Mouse (Mus musculus) kidney, postnatal 0 days (tissue): ENCODE data around the gene Ldb2. TPM values are rescaled to one million over a fixed set of nuclear protein-coding genes. Genes with fewer than 3 reads are reported as not detected.

ENCODE experiments used
- ATAC-seq: fragments of 200-750 bp; cut with Nextera tagmentation; replicated peaks from 2 replicates; pipeline ENCODE4 v1.8.0; 2017; ENCODE audit warnings: low read depth, moderate number of reproducible peaks, moderate TSS enrichment, moderate library complexity; ENCODE audit not compliant: low FRiP score
- DNase-seq: peaks from one replicate; pipeline ENCODE4 v3.0.0-alpha.2; 2016; ENCODE audit warnings: low spot score
- H3K27ac ChIP-seq: fragments of 300-500 bp; sonication (generic); 2 replicates; pipeline ENCODE4 v1.5.1; 2014; ENCODE audit warnings: mild to moderate bottlenecking
- H3K27me3 ChIP-seq: fragments of 300-500 bp; sonication (generic); 2 replicates; pipeline ENCODE4 v1.6.1; 2014; ENCODE audit warnings: low read length, mixed read lengths; ENCODE audit not compliant: insufficient read depth
- H3K36me3 ChIP-seq: fragments of 300-500 bp; sonication (generic); 2 replicates; pipeline ENCODE4 v1.6.1; 2014; ENCODE audit warnings: low read length, mixed read lengths; ENCODE audit not compliant: insufficient read depth
- H3K4me1 ChIP-seq: fragments of 300-500 bp; sonication (generic); replicated peaks from 2 replicates; pipeline ENCODE4 v1.6.1; 2014; ENCODE audit warnings: antibody characterized with exemption, low read length, mixed read lengths; ENCODE audit not compliant: insufficient read depth
- H3K4me2 ChIP-seq: fragments of 300-500 bp; sonication (generic); 2 replicates; pipeline ENCODE4 v1.6.1; 2014; ENCODE audit warnings: mild to moderate bottlenecking, low read length, moderate library complexity, mixed read lengths
- H3K4me3 ChIP-seq: fragments of 300-500 bp; sonication (generic); replicated peaks from 2 replicates; pipeline ENCODE4 v1.5.1; 2014; ENCODE audit warnings: low read depth, low read length
- H3K9ac ChIP-seq: fragments of 300-500 bp; sonication (generic); 2 replicates; pipeline ENCODE4 v1.6.1; 2014; ENCODE audit warnings: low read depth, low read length
- H3K9me3 ChIP-seq: fragments of 300-500 bp; sonication (generic); replicated peaks from 2 replicates; pipeline ENCODE4 v1.6.1; 2016; ENCODE audit warnings: low read length, inconsistent platforms, mixed read lengths
- CTCF ChIP-seq: IDR thresholded peaks from 2 replicates; pipeline ENCODE4 v1.5.1; 2016; ENCODE audit warnings: antibody characterized with exemption, low read depth, mild to moderate bottlenecking, moderate library complexity
- WGBS: fragments of 180-500 bp; shearing (Covaris S2); extraction: QIAGEN DNeasy Blood & Tissue Kit; methylation state at CpG from one replicate; pipeline ENCODE4 v1.1.7; 2014; 5-methylcytosine and 5-hydroxymethylcytosine counted together
- polyA plus RNA-seq: library from polyadenylated mRNA; unstranded; fragments of >200 nt; fragmentation: Nextera tagmentation; extraction: Ambion mirVana; gene quantifications from 2 replicates; pipeline ENCODE4 v1.2.1, GENCODE M21; 2015

Ldb2 gene
- polyA plus RNA-seq, 1 experiment from 2014 or later = 82.9 TPM

DNA sequence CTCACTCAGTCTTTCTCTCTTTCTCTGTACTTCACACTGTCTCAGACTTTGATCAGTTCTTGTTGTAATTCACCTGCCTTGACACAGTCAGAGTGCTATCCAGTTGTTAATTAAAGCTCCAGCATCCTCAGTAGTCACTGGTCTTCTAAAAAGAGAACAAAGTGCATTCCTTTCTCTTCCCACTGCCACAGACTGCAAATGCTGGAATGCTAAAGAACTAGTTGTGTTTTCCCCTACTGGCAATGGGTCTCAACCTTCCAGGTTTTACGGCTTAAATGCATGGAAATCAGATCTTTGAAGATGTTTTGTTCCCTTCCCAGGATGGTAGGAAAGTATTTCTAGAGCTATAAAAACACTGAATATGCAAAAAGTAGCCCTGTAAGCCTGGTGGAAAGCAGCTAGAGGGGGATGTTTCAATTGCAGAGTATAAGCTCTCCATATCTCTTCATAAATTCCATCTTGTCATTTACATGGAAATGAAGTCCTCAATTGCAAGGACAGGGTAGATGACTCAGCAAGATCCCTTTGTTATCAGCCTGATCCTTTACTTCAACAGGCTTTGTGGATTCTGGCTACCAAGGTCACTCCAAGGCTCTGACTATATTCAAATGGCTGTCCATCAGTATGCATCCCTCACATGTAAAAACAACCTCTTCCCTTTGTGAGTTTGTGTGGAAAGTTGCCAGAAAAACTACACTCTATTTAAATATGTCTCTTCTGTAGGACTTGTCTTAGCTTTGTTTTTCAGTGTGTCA lies 45.1 kb downstream of the Ldb2 start:
- Histone ChIP-seq H3K4me3 (no peak overlapping the region), H3K4me2 (no peak overlapping the region), H3K4me1 (no peaks in the 10 kb centered on the region), H3K27me3 (no peaks in the 10 kb centered on the region), H3K9ac (no peak overlapping the region), H3K36me3 (no peaks in the 10 kb centered on the region), H3K27ac (no peak overlapping the region), H3K9me3 (no peaks in the 10 kb centered on the region)
- WGBS = 45% methylated on average over 1 of the region's 1 CpGs
- DNase-seq (peak; percentile 31), ATAC-seq (no peak)
- peak; percentile 26; the same call in 1 of the 2 replicates for TF ChIP-seq CTCF

GRCm38 (mm10) chr5:44745706-44746105 lies 53.8 kb downstream of the Ldb2 start:
- TF ChIP-seq CTCF = no peak
- Histone ChIP-seq H3K9me3 (no peaks in the 10 kb centered on the region), H3K27ac (no peak overlapping the region), H3K9ac (no peak overlapping the region), H3K4me1 (no peaks in the 10 kb centered on the region), H3K27me3 (no peaks in the 10 kb centered on the region), H3K36me3 (no peaks in the 10 kb centered on the region), H3K4me2 (no peak overlapping the region), H3K4me3 (no peak overlapping the region)
- no peak for DNase-seq
- no peak for ATAC-seq
- WGBS = 88% methylated on average over 1 of the region's 1 CpGs

GRCm38 (mm10) chr5:44736366-44736765 lies 63.1 kb downstream of the Ldb2 start:
- Histone ChIP-seq H3K4me2 (no peak overlapping the region), H3K4me3 (no peak overlapping the region), H3K27me3 (no peaks in the 10 kb centered on the region), H3K9ac (no peak overlapping the region), H3K36me3 (no peaks in the 10 kb centered on the region), H3K4me1 (no peaks in the 10 kb centered on the region), H3K27ac (no peak overlapping the region), H3K9me3 (no peaks in the 10 kb centered on the region)
- WGBS = 80% methylated on average over 3 of the region's 3 CpGs
- ATAC-seq (no peak), DNase-seq (no peak)
- no peak for TF ChIP-seq CTCF

DNA sequence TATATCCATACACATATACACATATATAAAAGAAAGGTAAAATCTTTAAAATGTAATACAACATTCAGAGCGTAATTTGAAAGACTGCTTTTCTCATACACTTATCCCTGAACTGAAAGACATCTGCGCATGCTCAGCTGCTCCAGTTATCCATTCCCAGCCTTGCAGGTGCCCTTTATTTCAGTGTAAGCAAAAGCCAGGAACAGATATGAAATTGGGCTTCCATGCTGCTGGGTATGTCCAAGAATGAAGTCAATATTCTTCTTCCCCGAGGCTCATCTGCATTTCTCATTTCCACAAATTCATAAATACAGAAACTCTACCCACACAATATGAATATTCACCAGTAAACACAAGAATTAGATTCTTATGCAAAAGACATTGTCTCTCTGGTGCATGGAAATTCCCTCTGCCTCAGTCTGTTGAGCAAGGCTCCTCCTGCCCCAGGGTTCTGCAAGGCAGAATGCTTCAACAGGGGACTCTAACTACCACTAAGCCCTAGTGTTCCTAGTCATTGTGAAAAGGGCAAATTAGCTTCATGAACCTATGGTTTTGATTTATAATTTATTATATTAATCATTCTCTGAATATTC lies 65.3 kb downstream of the Ldb2 start:
- H3K27ac ChIP-seq = no peak overlapping the region
- TF ChIP-seq CTCF = no peak

DNA sequence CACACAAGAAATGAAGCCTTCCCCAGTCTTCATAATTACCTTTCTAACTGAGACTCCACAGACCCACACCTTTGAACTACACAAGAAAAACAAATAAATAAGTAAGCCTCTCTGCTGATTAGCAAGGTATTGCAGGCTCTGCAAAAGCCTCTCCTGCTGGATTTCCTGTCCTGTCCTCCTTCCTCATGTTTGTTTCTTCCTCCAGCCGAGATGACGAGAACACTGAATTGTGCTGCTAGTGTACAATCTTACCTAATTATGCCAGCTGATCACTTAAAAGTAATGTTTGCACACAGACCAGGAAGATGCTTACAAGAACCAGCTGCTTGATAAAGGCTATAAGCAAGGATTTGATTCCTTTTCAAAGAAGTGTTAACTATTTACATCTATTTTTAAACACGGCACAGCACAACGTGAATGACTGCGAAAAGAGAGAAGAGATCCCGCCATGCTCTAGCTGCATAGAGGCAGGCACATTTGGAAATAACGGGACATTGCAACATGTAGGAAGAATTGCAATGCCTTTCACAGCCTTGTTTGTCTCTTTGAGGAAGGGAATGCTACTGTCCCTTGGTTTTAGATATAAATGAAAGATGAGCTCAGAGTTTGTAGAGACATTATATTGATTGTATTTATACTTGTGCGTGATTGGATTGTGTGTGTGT lies 69.7 kb downstream of the Ldb2 start:
- H3K4me2 ChIP-seq = no peak overlapping the region
- H3K9ac ChIP-seq = no peak overlapping the region
- H3K4me1 ChIP-seq = no peaks in the 10 kb centered on the region; the same call in 1 of the 2 replicates
- H3K27me3 ChIP-seq = no peaks in the 10 kb centered on the region
- TF ChIP-seq CTCF = no peak
- no peaks in the 10 kb centered on the region for H3K9me3 ChIP-seq
- H3K27ac ChIP-seq = no peak overlapping the region
- H3K4me3 ChIP-seq = no peak overlapping the region
- H3K36me3 ChIP-seq = no peaks in the 10 kb centered on the region
- WGBS = 73% methylated on average over 8 of the region's 8 CpGs
- ATAC-seq = no peak
- no peak for DNase-seq

More for the DNA sequence above, 65.3 kb downstream of the Ldb2 start:
- WGBS = 92% methylated on average over 3 of the region's 3 CpGs
- Histone ChIP-seq H3K4me2 (no peak overlapping the region), H3K36me3 (no peaks in the 10 kb centered on the region), H3K4me1 (no peaks in the 10 kb centered on the region), H3K9ac (no peak overlapping the region), H3K9me3 (no peaks in the 10 kb centered on the region), H3K27me3 (no peaks in the 10 kb centered on the region), H3K4me3 (no peak overlapping the region)
- ATAC-seq (no peak), DNase-seq (no peak)

DNA sequence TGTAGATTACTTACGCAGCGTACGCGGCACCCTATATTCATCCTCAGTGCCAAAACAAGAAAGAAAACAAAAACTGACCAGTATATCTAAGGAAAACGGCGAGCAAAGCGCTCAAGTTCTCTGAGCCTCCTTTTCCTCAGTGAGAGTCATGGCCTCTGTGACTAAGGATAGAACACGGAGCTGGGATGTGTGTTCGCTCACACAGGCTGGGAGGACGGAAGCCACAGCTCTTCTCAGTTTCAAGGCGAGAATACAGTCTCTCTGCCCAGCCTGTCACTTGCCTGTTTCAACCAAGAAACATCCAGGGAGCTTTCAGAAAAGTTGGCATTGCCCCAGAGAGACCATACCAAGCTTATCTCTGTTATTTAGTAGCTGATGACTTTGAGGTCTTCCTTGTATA lies 71.5 kb downstream of the Ldb2 start:
- Histone ChIP-seq H3K4me3 (no peak overlapping the region), H3K27me3 (no peaks in the 10 kb centered on the region), H3K27ac (no peak overlapping the region), H3K9ac (no peak overlapping the region), H3K4me1 (no peaks in the 10 kb centered on the region; the same call in 1 of the 2 replicates), H3K36me3 (no peaks in the 10 kb centered on the region), H3K4me2 (no peak overlapping the region), H3K9me3 (no peaks in the 10 kb centered on the region)
- DNase-seq (no peak), ATAC-seq (no peak)
- TF ChIP-seq CTCF = no peak
- 86% methylated on average over 11 of the region's 11 CpGs for WGBS
